Mouse (Mus musculus) olfactory bulb, adult 2 months (tissue): Measurements from ENCODE around the gene Fam71f2.

Source experiments
- CTCF ChIP-seq: fragments of 200-500 bp; IDR thresholded peaks from 2 replicates; pipeline ENCODE4 v1.5.1; 2012; ENCODE audit warnings: low read depth, mild to moderate bottlenecking, low read length, moderate library complexity; ENCODE audit not compliant: insufficient read depth
- POLR2A ChIP-seq: fragments of 200-500 bp; IDR thresholded peaks from 2 replicates; pipeline ENCODE4 v1.6.1; 2012; ENCODE audit warnings: mild to moderate bottlenecking, low read depth, low read length, moderate library complexity; ENCODE audit not compliant: insufficient read depth

DNA sequence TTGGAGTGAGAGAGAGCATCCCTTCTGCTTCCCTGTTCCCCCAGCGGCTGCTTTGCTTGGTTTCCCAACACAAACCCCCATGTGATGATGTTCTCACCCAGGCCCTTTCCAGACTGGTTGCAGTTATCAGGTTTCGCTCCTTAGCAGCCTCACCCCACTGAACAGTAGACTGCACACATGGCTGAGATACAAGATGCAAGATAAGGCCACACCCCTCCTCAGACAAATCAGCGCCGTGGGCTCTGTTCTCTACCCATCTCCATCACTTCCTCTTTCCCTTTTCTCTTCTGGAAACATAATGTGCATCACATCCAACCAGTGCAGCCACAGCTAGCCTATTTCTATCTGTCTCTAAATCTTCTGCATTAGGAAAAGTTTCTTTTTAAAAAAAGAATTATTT, 50.1 kb downstream of the Fam71f2 start:
- TF ChIP-seq POLR2A (no peak), CTCF (no peak)
